Mouse (Mus musculus) layer of hippocampus, adult 11-12 months (tissue): Measurements from ENCODE around the gene Rnf10.
"Not testable (repeated sequence)": the region's sequence is repeated elsewhere in the genome, so short reads cannot be mapped to it uniquely, and the experiment has no call there.

Source experiments
- DNase-seq: peaks from one replicate; pipeline ENCODE4 v3.0.0; 2022; ENCODE audit warnings: low spot score

The Rnf10 gene

DNA sequence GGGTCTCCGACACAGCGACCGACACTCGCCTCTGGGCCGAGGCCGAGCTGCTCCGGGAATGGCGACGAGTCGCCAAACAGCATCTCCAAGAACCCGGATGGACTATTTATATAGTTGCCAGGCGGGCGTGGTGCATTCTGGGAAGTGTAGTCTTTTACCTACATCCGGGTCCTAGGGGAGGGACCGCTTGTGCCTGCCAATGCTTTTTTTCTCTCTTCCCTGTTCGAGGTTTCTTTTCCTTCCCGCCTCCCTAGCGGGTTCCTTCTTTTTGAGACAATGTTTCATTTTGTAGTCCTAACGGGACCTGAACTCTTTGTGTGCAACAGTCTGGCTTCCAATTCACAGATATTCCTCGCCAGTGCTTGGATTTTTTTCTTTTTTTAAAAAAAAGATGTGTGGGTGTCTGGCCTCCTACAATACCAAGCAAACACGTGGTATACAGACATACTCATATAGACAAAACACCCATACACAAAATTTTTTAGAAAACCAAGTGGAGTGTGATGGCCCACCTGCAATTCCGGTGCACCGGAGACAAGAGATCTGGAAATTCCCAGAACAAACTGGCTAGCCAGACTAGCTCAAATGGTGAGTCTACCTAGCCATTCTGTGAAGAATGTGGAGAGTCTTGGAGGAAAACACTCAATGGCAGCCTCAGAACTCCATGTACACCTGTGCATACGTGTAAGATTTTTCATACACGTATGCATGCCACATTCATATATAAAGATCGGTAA is at the start of gene Rnf10:
TSS of gene Rnf10 (minus strand) at position 87 of the 737 bp plus-strand sequence.
- peak; percentile 99 for DNase-seq

DNA sequence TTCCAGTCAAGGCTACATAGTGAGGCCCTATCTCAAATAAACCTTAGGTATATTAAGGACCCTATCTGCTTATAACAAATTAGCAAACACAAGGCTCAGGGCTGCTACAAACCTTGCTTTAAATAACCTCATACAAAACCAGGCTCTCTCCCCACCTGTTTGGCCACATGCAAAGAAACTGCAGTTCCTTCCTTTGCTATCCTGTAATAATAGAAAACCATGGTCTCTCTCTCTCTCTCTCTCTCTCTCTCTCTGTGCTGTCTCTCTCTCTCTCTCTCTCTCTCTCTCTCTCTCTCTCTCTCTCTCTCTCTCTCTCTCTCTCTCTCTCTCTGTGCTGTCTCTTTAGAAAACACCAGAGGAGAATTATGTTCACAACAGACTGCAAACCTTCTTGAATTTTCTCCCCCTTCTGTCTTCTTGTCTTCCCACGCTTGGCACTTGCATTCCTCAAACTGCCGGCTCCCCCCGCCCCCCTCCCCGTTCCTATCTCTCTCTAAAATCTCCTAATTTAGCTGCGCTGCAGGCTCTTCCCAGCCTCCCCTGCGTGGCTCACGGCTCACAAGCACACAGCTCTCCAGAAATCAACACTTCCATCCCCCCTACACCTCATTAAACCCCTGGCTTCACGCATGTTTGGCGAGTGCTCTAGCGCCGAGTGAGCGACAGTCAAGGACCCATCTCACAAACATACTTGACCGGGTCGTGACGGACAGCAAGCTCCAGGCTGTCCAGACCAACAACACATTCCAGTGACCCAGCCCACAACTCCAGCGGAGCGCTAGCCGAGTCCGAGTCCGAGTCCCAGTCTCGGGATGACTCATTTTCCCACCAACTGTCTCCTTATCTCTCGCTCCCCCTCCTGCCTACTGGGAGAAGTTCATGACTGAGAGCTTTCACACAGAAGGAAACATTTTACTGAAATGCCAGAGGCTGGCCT is 46.6 kb upstream of the Rnf10 start:
- peak; percentile 75 for DNase-seq

DNA sequence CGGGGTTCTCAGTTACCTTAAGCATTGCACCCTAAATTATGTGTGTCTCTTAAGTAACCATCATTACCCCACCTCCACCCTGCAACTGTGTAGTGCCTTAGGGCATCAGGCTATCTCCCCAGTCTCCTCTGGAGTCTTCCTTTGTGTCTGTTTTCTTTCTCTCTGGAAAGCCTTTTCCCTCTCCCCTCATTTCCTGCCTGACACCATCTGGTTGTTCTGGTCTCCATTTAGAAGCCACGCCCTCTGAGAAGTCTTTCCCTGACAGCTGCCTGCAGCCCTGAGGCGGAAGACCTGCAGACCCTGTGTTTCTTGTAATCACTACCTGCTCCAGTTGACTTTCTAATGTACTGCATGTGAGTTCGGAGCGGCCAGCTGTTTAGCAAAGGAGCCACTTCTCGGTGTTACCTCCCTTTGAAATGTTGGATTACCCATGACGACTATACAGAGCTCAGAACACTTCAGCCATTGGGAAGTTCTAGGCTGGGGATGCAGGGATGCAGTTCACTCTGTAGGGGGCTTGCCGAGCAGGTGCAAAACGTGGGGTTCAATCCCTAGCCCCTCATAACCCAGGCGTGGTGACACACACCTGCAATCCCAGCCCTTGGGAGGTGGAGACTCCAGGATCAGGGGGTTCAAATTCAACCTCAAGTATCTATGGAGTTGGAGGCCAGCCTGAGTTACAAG is 45.1 kb upstream of the Rnf10 start:
- DNase-seq: no peak

GRCm38 (mm10) chr5:115316968-115317644 is 44.4 kb upstream of the Rnf10 start:
- DNase-seq: no peak

GRCm38 (mm10) chr5:115313668-115313943 is 40.9 kb upstream of the Rnf10 start:
- DNase-seq: no peak

DNA sequence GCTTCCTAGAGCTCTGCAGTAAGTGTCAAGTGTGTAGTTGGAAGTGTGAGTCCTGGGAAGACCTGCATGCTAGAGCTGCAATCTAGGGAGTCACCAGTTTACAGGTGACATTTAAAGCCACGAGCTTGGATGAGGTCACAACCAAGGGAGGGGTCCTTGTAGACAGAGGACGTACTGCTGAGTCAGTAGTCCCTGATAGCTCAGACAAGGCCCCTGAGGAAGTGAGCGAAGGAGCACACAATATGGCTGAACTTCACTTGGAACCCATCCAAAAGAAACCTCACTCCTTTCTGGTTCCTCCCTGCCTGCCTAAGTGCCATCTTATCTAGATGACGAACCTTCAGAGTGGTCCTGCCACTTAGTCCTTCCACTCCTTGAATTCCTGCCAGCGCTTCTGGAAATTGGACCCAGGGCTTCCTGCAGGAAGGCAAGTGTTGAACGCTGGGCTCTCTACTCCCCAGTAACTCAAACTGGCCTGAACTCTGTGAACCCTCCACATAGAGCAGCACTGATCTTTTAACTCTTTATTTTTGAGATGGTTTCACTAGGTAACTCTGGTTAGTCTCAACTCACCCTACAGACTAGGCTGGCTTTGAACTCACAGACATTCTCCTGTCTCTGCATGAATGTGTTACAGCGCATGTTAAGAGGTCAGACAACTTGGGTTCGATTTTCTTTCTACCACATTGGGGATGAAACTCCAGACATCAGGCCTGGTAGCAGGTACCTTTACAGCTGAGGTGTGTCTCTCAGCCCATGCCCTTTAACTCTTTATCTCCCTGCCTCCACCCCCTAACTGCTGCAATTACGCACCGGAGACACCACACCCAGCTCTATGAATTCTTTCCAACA is 40.3 kb upstream of the Rnf10 start:
- DNase-seq: no peak

GRCm38 (mm10) chr5:115312354-115312753 is 39.7 kb upstream of the Rnf10 start:
- no peak for DNase-seq

GRCm38 (mm10) chr5:115302190-115302589 is 29.5 kb upstream of the Rnf10 start:
- DNase-seq: not testable (repeated sequence)

DNA sequence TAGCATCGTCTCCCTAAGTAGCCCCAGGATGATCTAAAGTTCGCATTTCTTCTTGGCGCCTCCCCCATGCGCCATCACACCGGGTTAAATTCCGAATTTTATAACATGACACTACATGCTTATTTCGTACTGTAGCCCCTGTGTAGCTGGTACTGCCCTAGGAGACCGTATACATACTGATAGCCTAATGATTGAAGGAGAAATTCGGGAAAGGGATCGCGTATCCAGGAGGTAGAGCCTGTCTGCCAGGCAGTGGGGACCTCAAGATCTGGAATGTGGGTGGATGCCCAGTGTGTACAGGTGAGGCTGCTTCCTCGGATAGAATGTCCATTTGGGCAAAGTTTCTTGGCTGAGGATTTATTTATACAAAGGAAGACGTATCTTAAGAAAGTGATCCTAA is 28.9 kb upstream of the Rnf10 start:
- DNase-seq: no peak

DNA sequence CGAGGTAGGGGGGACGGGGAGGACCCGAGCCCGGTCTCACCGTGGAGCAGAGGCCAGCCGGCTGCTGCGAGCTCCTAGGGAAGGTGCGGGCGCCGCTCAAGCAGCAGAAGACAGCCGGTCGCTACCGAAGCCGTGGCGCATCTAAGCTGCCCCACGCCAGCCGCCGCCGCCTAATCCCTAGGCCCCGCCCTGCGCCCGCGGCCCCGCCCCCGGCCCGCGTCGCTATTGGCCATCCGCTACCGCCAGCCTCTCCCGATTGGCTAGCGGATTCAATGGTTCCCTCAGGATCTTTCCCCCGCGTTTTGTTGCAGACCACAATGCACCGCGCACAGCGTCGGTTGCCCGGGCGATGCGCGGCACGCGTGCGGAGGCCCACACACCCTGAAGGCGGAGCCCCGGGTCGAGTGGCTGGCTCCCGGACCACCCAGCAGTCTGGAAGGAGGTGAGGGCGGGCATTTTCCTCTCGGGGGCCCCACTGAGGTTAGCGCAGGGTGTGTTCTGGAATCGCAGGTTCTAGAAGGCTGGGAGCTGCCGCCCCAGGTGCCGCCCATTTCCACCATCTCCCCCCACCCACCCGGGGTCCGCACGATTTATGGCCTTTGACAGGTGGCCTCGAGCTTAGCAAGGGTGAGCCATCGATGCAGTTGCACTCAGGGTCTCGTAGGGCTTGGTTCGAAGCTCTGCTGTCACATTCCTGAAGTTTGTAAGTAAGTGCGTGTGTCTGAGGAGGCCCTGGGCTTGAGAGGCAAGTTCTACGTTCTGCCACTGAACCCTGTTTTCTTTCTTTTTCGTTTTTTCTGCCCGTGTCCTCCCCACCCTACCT is 28.3 kb upstream of the Rnf10 start, which contains the start of gene Dynll1:
TSS of gene Dynll1 (minus strand) at position 208 of the 823 bp plus-strand sequence.
- peak; percentile 99 for DNase-seq

DNA sequence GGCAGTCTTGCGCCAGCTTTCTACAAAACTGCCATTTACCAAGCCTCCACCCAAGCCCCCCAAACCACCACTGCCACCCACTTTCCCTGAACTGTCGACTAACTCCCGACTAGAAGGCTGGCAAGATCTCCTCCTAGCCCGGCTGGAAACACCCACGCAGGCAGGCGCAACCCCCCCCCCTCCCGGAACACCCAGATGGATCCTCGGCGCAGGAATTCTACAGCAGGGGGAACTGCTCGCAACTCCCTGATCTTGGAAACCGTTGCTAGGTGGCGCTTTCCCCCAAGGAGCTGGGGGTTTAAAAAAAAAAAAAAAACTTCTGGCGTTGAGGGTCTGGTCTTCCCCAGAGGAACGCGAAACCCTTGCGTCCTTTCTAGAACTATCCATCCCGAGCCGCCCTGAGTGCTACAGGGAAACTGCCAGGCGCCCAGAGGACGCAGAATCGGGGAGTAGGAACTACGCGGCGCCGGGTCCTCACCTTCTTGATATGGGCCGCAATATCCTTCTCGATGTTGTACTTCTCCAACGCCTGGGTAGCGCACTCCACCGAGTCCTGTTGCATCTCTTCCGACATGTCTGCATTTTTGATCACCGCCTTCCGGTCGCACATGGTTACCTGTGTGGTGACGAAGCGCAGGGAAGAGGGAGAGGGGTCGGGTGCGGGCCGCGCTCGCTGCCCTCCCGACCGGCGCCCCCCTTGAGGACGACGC is 27.5 kb upstream of the Rnf10 start:
- DNase-seq: peak; percentile 62

- no peak for DNase-seq
Measured at GRCm38 (mm10) chr5:115296347-115296746, 23.6 kb upstream of the Rnf10 start.

GRCm38 (mm10) chr5:115294173-115294572 is 21.5 kb upstream of the Rnf10 start:
- no peak for DNase-seq

- DNase-seq: no peak
Measured at GRCm38 (mm10) chr5:115284735-115285134, 12.0 kb upstream of the Rnf10 start.

DNA sequence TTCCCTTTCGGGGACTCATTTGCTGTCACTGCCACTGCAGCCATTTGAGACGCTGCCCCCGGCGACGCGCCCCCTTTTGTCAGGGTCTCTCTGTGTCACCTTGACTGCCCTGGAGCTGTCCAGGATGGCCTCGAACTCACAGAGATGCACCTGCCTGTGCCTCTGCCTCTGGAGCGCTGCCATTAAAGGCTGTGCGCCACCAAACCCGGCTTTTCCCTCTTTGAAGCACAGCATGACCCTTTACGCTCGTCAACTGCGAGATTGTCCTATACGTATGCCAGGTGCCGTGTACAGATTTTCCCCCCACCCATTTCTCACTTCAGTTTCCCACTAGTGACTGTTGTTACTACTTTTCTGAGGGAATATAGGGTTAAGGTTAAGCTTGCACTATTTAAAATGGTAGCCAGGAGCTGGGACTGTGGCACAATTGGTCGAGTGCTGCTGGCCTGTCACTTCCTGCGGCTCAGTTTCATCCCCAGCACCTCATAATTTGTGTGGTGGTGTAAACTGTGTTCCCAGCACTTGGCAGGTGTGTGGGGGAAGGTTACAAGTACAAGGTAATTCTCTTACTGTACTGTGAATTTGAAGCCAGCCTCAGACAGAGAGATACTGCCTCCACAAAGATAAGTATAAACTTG is 7.5 kb upstream of the Rnf10 start:
- no peak for DNase-seq

DNA sequence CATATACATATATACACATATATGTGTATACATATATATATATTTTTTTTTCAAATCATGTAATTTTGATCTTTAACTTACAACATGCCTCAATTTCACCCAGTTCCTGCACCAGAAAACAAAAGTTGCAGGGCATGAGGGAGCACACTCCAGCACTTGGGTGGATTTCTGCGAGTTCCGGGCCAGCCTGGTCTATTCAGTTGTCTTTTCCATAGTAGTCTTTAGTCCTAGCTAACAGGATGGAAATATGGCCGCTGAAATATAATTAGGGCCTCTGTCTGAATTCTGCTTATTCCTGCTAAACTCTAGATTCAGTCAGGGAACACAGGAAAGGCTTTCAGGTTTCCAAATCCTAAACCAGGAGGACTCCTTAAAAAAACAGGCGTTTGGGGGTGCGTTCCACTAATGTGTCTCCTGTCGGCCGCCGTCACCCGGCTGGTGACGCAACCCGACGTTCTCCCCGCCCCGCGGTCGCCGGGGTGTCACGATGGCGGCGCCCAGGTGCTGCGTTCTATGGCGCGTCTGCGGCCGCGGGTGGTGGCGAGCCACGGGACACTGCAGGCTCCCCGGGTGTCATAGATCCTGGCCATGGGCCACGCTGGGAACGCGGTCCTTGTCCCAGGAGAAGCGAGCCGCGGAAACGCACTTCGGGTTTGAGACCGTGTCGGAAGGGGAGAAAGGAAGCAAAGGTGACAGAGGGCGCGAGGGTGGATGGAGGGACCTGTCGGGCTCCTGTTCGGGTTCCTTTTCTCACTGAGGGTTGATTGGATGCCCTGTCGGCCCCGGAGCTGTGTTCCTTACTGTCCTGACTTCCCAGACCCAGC is 6.7 kb upstream of the Rnf10 start, which contains the start of gene Coq5:
TSS of gene Coq5 (plus strand) at position 441 of the 824 bp plus-strand sequence.
- peak; percentile 89 for DNase-seq

DNA sequence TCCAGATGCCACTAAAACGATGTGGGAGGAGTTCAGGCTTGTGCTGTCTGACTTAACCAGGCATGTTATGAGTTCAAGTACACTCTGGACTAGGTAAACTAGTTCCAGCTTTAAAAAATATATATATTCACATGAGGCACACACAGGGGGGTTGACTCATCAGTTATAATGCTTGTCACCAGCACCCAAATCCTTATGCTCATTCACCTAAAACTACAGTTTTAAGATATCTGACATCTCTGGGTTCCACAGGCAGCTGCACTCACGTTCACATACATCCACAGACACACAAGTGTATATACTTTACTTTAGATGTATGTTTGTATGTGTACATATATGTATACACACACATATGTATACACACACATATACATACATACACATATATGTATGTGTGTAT is 6.1 kb upstream of the Rnf10 start:
- no peak for DNase-seq

GRCm38 (mm10) chr5:115278053-115278452 is 5.4 kb upstream of the Rnf10 start:
- DNase-seq: no peak
